Comparison of ENCODE assay signal across 17 mouse cellular contexts in the genomic region with DNA sequence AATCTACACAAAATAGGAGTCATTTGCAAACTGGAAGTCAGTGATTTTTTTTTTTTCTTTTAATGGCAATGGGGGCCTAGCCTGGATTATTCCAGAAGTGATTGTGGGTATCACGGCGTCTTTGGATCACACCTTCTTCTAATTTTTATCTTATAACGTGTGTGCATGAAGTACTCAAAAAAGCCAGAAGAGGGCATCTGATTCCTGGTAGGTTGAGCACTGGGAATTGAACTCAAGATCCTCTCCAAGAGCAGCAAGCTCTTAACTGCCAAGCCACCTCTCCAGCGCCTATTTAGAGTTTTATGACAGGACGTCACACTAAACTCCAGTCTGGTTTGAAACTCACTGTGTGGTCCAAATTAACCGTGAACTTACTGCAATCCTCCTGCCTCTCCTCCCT. TPM values are rescaled to one million over a fixed set of nuclear protein-coding genes. Genes with fewer than 3 reads are reported as not detected.
DNase-seq lines count a peak whose midpoint lies in the region; ATAC-seq and TF ChIP-seq lines count a peak whose summit lies in the region.
"Had no signal": no experiment of that assay in that cellular context is flagged by ENCODE, and none has a peak within 500 bp of the region (broad histone marks: within the 10 kb centered on the region; RNA-seq: fewer than 3 reads in every experiment).

No protein-coding gene starts in this region.

- in situ Hi-C loops in ES-E14 (cut with MboI; ENCODE audit: low sequenced_read_pairs in 2 of 2, unreplicated experiment in 2 of 2), result no loop called here

- WGBS in hindbrain, postnatal 0 days, result 63% methylated on average over 6 of the region's 6 CpGs
- 74% methylated on average over 6 of the region's 6 CpGs for WGBS in hindbrain, embryonic 12.5 days

- H3K36me3 ChIP-seq in hindbrain, postnatal 0 days (ENCODE audit: insufficient read depth, low read length), result 0 out of 2 replicates have a peak, but pooled peaks cover 6% of the 10 kb centered on the region
- peaks cover 8% of the 10 kb centered on the region; the same call in 1 of the 2 replicates for H3K36me3 ChIP-seq in hindbrain, embryonic 12.5 days
- 0 out of 2 replicates have a peak, but pooled peaks cover 3% of the 10 kb centered on the region for H3K36me3 ChIP-seq in ES-E14 (ENCODE audit: control insufficient read depth, insufficient read depth, low read length, poor library complexity, severe bottlenecking)

- no peaks in the 10 kb centered on the region for H3K9me3 ChIP-seq in hindbrain, postnatal 0 days (ENCODE audit: low read length)
- H3K9me3 ChIP-seq in hindbrain, embryonic 12.5 days (replicated peaks), result no peaks in the 10 kb centered on the region
- no peaks in the 10 kb centered on the region for H3K9me3 ChIP-seq in ES-E14 (ENCODE audit: control insufficient read depth, insufficient read depth, low read depth, low read length)
- H3K9me3 ChIP-seq: embryonic facial prominence, embryonic 15.5 days had no signal

- H3K4me1 ChIP-seq in hindbrain, postnatal 0 days (ENCODE audit: insufficient read depth, low read length), result no peaks in the 10 kb centered on the region
- H3K4me1 ChIP-seq in hindbrain, embryonic 12.5 days, result no peaks in the 10 kb centered on the region
- H3K4me1 ChIP-seq in ES-E14 (ENCODE audit: control insufficient read depth in 2 of 2, insufficient read depth in 2 of 2, low read length in 2 of 2, poor library complexity in 1 of 2), result no peaks in the 10 kb centered on the region
- H3K4me1 ChIP-seq: embryonic facial prominence, embryonic 15.5 days had no signal

- H3K27ac ChIP-seq in hindbrain, postnatal 0 days, result no peak overlapping the region
- H3K27ac ChIP-seq in hindbrain, embryonic 12.5 days, result no peak overlapping the region
- H3K27ac ChIP-seq in ES-E14 (ENCODE audit: insufficient read depth, low read depth, low read length, poor library complexity, severe bottlenecking), result no peak overlapping the region
- H3K27ac ChIP-seq: embryonic facial prominence, embryonic 15.5 days had no signal

- no peaks in the 10 kb centered on the region for H3K27me3 ChIP-seq in hindbrain, postnatal 0 days (ENCODE audit: insufficient read depth, low read length)
- no peaks in the 10 kb centered on the region for H3K27me3 ChIP-seq in hindbrain, embryonic 12.5 days
- H3K27me3 ChIP-seq: embryonic facial prominence, embryonic 15.5 days had no signal

- peak; percentile 34 for DNase-seq in hindbrain, postnatal 0 days (ENCODE audit: low spot score)
- DNase-seq in 416B (ENCODE audit: low read depth) (peak; percentile 40), ES-E14 (ENCODE audit: low read depth, low spot score) (peak; percentile 24)
- peak; percentile 14 for DNase-seq in hindlimb bud, embryonic 11.5 days (ENCODE audit: extremely low spot score, low read depth, low spot score)
- no peak for DNase-seq in right cerebral cortex, postnatal 25 days
- DNase-seq in left cerebral cortex, adult 11 months (ENCODE audit: low spot score), result no peak
- DNase-seq in kidney, adult 9 months, result no peak
- DNase-seq: adrenal gland, postnatal 14 days; cerebellum, adult 11 months; heart, adult 18-20 months; kidney, adult 8-10 months; lung, postnatal 36 days; spleen, adult 18-20 months; thymus, adult 18-20 months had no signal

- ATAC-seq in hindbrain, postnatal 0 days, result no peak
- ATAC-seq in hindbrain, embryonic 12.5 days (ENCODE audit: low FRiP score), result no peak

- H3K9ac ChIP-seq in hindbrain, postnatal 0 days (replicated peaks; ENCODE audit: low read length), result no peak overlapping the region
- H3K9ac ChIP-seq in hindbrain, embryonic 12.5 days, result no peak overlapping the region
- H3K9ac ChIP-seq in ES-E14 (ENCODE audit: insufficient read depth, low read depth, low read length, poor library complexity, severe bottlenecking), result no peak overlapping the region
- H3K9ac ChIP-seq: embryonic facial prominence, embryonic 15.5 days had no signal

- H3K4me2 ChIP-seq in hindbrain, postnatal 0 days (ENCODE audit: low read depth, low read length), result no peak overlapping the region
- H3K4me2 ChIP-seq in hindbrain, embryonic 12.5 days (replicated peaks), result no peak overlapping the region
- H3K4me2 ChIP-seq: embryonic facial prominence, embryonic 15.5 days had no signal

- H3K4me3 ChIP-seq in hindbrain, postnatal 0 days (ENCODE audit: low read length), result no peak overlapping the region
- H3K4me3 ChIP-seq in hindbrain, embryonic 12.5 days, result no peak overlapping the region
- H3K4me3 ChIP-seq in ES-E14 (ENCODE audit: insufficient read depth in 1 of 2, low read depth in 1 of 2, low read length in 2 of 2, poor library complexity in 1 of 2, severe bottlenecking in 1 of 2), result no peak overlapping the region
- H3K4me3 ChIP-seq: embryonic facial prominence, embryonic 15.5 days had no signal

- TF ChIP-seq CTCF in hindbrain, postnatal 0 days (IDR thresholded peaks at IDR 0.05; ENCODE audit: low read depth), result peak; percentile 45

TF ChIP-seq in ES-E14, 5 proteins besides CTCF, POLR2A, EP300 and RAD21:
- TF ChIP-seq ZC3H11A (IDR thresholded peaks at IDR 0.05; ENCODE audit: borderline replicate concordance, low read depth, low read length) (no peak), MAFK (IDR thresholded peaks at IDR 0.05; ENCODE audit: insufficient read depth, low read depth, low read length) (no peak), ZNF384 (IDR thresholded peaks at IDR 0.05; ENCODE audit: low read depth, low read length) (no peak), CHD2 (IDR thresholded peaks at IDR 0.05; ENCODE audit: low read depth, low read length) (no peak), HCFC1 (IDR thresholded peaks at IDR 0.05; ENCODE audit: borderline replicate concordance, insufficient read depth, low read length) (no peak)

RNA-seq across cellular contexts. Expression of gene Glt1d1, which starts 44.2 kb away (rescaled TPM):
- total RNA-seq in hindbrain, postnatal 0 days (2014; rRNA removed), result 6.6 and 8.9 TPM in 2 replicates
- polyA plus RNA-seq in hindbrain, postnatal 0 days (2015; fragmentation: Nextera tagmentation; extraction: Ambion mirVana), result 2.9 and 3.3 TPM in 2 replicates
- polyA plus RNA-seq in hindbrain, embryonic 12.5 days (2016; fragmentation: Nextera tagmentation; extraction: Ambion mirVana), result 1.0 and 1.7 TPM in 2 replicates
- 12.3 and 18.8 TPM in 2 replicates for total RNA-seq in ES-E14 (2012; rRNA removed)
- total RNA-seq: heart, adult 18-20 months; heart, postnatal 25 days had no signal

RNA-seq across cellular contexts. Expression of gene Slc15a4, which starts 44.8 kb away (rescaled TPM):
- 41.2 and 45.0 TPM in 2 replicates for total RNA-seq in hindbrain, postnatal 0 days (2014; rRNA removed)
- polyA plus RNA-seq in hindbrain, postnatal 0 days (2015; fragmentation: Nextera tagmentation; extraction: Ambion mirVana), result 18.5 and 21.1 TPM in 2 replicates
- polyA plus RNA-seq in hindbrain, embryonic 12.5 days (2016; fragmentation: Nextera tagmentation; extraction: Ambion mirVana), result 22.5 and 28.5 TPM in 2 replicates
- 50.6 and 86.6 TPM in 2 replicates for total RNA-seq in ES-E14 (2012; rRNA removed)

Comparison
In these comparisons a context has a peak if more than half of its experiments do, and no peak if none do; other contexts are left out.
1. DNase-seq: peak in hindbrain, postnatal 0 days (single experiment), 416B (single experiment), ES-E14 (single experiment) and hindlimb bud, embryonic 11.5 days (single experiment); none in right cerebral cortex, postnatal 25 days (single experiment), left cerebral cortex, adult 11 months (single experiment) and kidney, adult 9 months (single experiment).